Mouse (Mus musculus) fibroblast of lung, adult 2 months (primary cell): ENCODE data around the gene Tmem161a.

Experiments
- DNase-seq: peaks from one replicate; pipeline ENCODE4 v3.0.0-alpha.2; 2011; ENCODE audit warnings: low read depth

The Tmem161a gene

DNA sequence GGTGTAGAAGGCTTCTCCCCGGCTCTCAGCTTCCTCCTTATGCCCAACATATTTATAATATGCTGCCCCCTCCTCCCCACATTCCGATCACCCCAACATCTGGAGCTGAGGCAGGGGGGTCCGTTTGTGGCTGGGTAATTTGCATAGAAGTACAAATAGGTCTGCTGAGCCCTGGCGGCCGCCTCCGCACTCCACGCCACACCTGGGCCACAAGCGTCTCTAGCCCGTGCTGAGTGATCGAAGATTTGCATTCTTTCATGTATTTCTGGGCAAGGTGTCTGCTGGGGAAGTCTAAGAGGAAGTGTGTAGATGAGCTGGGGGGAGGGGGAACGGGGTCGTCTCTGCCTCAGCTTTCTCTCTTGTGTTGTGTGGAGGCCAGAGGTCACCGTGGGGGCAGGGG is 12.1 kb upstream of the Tmem161a start:
- no peak for DNase-seq

DNA sequence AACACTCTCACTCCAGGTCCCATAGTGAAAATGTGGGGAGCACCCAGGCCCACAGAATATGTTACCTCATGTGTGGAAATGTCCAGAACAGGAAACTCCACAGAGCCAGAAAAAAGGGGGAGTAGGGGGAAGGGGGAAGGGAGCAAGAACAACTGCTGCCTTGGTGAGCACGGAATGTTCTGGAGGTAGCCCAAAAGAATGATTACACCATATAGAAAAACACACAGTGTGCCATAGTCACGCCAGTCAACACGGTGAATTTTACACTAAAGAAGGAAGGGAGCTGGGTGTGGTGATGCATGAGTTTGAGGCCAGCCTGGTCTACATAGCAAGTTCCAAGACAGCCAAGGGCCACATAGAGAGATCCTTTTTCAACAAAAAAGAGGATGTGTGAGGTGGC is 8.8 kb upstream of the Tmem161a start:
- DNase-seq = no peak

DNA sequence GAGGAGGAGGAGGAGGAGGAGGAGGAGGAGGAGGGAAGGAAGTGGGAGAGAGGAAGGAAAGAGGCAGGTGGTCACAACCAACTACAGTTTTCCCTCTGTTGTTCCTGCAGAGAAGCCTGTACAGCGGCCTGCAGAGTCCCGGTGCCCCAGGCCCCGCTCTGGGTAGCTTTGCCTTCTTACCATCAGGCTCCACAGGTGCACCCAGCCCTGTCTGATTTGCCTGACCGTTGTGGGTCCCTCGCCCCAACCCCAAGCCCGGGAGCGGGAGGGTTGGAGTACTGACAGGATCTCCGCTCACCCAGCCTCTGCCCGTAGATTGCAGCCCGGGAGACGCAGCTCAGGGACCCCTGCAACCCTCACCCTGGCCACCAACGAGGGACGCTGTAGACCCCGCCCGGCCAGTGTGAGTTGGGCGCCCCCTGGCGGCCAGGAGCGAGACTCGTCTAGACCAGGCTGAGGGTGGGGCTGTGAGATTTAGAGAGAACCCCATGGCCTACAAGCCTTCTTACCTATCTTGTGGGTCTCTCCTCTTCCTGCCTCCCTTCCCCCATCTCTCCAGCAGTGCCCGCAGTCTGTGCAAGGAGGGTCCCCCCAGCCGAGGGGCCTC is 5.5 kb upstream of the Tmem161a start:
- DNase-seq = no peak

- no peak for DNase-seq
These were observed 2.0 kb upstream of the Tmem161a start for GRCm38 (mm10) chr8:70170116-70170515.

- no peak for DNase-seq
These were observed 1.4 kb upstream of the Tmem161a start for GRCm38 (mm10) chr8:70170748-70171147.

GRCm38 (mm10) chr8:70171240-70171639 is 916 bp upstream of the Tmem161a start:
- no peak for DNase-seq

- no peak for DNase-seq
These were observed 1.2 kb downstream of the Tmem161a start for GRCm38 (mm10) chr8:70173320-70173719.

GRCm38 (mm10) chr8:70174079-70174478 is 1.9 kb downstream of the Tmem161a start:
- no peak for DNase-seq

- DNase-seq = no peak
These were observed 6.1 kb downstream of the Tmem161a start for GRCm38 (mm10) chr8:70178231-70178630.

DNA sequence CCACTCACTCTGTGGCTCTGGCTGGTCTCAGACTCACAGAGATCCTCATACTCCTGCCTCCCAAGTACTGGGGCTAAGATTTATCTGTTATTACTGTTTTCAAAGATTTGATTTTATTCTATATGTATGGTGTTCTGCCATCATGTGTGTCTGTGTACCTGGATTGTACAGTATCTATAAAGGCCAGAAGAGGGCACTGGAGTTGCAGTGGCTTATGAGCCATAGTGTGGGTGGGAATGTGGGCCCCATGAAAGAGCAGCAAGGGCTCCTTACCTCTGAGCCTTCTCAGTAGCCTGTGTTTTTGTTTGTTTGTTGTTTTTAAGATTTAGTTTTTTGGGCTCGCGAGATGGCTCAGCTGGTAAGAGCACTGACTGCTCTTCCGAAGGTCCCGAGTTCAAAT is 6.9 kb downstream of the Tmem161a start:
- DNase-seq = no peak

GRCm38 (mm10) chr8:70181212-70181902 is 9.2 kb downstream of the Tmem161a start:
- no peak for DNase-seq

DNA sequence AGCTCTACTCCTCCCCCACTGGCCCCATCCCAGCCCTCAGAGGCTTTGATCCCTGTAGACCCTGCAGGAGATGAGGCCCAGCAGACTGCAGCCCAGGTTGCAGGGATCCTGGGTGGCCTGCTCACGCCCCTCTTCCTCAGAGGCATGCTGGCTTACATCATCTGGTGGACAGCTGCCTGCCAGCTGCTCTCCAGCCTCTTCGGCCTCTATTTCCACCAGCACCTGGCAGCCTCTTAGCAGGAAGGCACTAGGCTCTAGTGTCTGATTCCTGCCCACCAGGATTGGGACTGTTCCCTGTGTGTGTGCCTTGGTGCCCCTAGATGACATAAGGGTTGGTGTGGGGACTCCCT is 9.7 kb downstream of the Tmem161a start:
- no peak for DNase-seq

DNA sequence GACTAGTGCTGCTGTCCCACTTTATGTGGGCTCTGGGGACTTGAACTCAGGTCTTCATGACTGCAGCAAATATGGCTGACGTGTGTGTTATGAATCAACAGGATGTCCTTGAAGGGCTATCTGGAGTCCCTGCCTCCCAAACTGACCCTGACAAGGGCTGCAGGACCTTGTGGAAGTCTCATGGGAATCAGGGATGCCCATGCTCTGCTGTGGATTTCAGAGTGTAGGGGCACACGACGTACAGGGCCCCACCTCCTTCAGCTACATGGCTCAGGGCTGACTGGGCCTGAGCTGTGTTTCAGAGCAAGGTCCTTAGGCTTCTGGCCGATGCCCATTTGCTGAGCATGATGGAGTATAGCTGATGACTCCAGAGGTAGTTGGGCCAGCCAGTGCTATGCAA is 11.0 kb downstream of the Tmem161a start:
- DNase-seq = no peak

DNA sequence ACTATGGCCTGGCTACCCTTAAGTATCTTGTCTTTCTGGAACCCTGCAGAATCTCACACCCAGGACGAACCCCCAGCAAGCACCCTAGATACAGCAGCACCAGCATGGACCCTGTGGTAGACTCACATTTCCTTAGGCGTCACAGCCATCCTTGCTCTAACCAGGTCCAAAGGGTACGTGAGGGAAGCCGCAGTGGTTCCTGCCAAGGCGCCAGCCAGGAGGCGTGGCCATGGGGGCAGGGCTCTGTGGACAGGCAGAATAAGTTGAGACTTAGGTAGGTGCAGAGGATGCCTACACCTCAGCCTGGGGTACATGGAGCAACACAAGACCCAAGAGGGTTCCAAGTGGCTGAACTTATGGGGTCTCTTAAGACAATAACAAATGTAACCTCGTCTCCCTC is 16.6 kb downstream of the Tmem161a start:
- no peak for DNase-seq

DNA sequence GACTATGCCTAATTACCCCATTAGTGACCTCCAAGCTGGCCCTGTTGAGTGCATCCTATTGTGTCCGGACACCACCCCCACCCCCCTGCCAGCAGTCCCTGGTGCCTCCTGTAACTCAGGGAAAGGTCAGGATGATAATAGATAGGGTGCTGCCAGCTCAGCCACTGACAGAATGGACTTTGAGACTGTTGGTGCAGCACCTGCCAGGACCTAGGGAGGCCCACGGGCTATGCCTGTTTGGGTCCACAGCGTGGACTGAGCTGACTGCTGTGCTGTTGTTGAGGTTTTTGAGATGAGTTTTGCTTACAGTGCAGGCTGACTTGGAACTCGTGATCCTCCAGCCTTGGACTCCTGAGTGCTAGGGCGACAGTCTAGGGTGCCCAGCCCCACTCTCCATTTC is 21.1 kb downstream of the Tmem161a start:
- DNase-seq = no peak

- no peak for DNase-seq
These were observed 22.0 kb downstream of the Tmem161a start for GRCm38 (mm10) chr8:70194191-70194590.

- DNase-seq = no peak
These were observed 23.6 kb downstream of the Tmem161a start for GRCm38 (mm10) chr8:70195762-70196161.

DNA sequence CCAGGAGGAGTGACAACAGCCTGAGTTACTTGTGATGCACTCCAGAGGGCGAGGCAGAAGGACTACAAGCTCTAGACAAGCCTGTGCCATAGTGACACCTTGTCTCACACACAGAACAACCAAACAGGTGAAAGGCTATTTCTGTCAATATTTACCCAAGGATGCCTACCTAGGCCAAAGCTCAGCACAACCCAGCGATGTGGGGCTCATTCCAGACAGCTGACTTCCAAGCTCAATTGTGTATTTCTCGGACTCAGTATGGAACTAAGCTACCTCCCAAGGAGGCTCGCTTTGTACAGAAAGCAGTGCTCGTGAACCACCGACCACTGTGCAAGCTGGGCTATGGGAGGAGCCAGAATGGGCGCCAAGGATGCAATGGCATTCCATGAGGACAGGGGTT is 25.4 kb downstream of the Tmem161a start:
- no peak for DNase-seq

DNA sequence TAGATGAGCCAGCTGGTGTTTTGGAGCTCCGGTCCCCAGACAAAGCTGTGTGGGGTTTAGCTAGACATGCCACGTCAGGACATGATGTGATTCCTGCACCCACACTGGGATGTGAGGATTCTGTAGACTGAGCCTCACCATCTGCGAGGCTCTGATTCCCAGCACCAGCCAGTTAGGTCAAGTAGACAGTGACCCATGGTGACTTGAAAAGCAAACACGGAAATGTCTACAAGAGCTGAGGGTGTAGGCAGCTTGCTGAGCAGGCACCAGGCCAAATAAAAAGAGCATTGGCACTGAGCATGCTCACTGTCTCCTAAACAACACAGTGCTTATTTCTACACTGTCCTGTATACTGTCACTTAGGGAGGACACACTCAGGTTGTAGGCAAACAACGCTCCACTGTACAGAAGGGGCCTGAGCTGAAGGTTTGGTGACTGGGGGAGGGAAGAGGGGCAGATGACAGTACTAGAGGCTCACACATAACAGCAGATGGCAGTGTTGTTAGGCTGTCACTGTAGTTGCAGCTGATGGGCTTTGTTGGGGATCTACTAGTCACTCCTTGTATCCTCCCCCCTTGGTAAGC is 28.0 kb downstream of the Tmem161a start:
- no peak for DNase-seq

DNA sequence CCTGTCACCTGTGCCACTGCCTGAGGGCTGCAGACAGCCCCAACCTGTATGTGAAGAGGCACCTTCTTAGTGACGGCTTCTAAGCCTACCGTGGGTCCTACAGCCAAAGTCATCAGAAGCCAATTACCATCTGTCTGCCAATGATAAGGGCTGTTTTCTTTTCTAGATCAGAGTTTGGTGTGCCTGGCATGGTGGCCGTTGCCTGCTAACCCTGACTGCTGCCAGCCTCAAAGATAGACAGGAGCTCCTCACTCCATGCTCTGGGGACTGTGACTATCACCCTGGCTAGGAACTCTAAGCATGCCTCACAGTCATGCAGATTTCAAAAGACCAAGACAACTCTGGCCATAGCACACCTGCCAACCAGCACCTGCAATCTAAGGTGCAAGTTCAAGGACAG is 29.3 kb downstream of the Tmem161a start:
- no peak for DNase-seq

DNA sequence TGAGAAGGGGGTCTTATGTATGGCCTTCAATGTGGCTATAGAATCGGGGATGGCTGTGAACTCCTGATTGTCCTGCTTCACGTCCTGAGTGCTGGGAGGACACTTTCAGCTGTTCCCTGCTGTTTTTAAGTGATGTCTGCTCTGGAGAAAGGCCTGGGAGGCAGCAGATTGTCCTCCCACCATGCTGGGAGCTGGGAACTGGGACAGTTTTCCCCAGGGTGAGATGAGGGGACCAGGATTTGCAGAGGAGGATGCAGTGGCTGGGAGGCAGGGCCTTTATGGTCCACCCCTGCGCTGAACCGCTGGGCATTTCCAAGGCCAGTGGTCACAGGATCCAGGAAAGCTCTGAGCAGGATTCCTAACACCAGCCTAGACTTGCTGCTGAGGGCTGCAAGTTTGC is 30.9 kb downstream of the Tmem161a start:
- no peak for DNase-seq

DNA sequence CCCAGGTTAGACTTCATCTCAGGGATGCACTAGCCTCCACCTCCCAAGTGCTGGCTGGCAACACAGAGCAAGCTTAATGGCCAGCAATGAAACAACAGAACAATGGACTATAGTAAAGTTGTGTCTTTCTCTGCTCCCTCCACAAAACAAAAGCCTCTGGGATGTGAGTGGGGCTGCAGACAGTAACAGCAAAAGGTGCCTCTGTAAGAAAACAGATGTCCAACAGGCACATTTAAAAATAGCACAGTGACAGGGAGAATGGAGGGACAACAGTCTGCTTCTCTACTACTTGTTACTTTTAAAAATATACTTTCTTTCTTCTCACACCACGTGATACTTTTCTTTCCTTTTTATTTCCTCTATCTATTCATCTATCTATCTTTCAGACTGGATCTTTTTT is 32.6 kb downstream of the Tmem161a start:
- DNase-seq = no peak

GRCm38 (mm10) chr8:70208130-70208529 is 36.0 kb downstream of the Tmem161a start:
- DNase-seq = no peak

- DNase-seq = no peak
These were observed 38.4 kb downstream of the Tmem161a start for GRCm38 (mm10) chr8:70210538-70210937.
